Mouse (Mus musculus): Measurements from ENCODE around the gene Abr. TPM values are rescaled to one million over a fixed set of nuclear protein-coding genes. Genes with fewer than 3 reads are reported as not detected.

Abr gene
- polyA plus RNA-seq, 1 experiment = 81.3 TPM

GRCm38 (mm10) chr11:76496086-76496771, 125.9 kb downstream of the Abr start:
- no peak overlapping the region for H3ac ChIP-seq (ENCODE audit: control insufficient read depth, insufficient read length)
- peaks cover 34% of the 10 kb centered on the region for H3K79me2 ChIP-seq (ENCODE audit: control insufficient read depth, insufficient read depth)
- TF ChIP-seq MYOD1 (IDR thresholded peaks at IDR 0.05; ENCODE audit: control insufficient read depth in 1 of 3, insufficient read length in 2 of 3, low read depth in 2 of 3) = peak in 1 of 3 experiments; percentile 26
- no peak for TF ChIP-seq SRF (IDR thresholded peaks at IDR 0.05; ENCODE audit: control insufficient read depth, insufficient read length, low read depth)
- no peaks in the 10 kb centered on the region for H3K27me3 ChIP-seq (ENCODE audit: control insufficient read depth, insufficient read depth, insufficient read length)
- H3K4me3 ChIP-seq = no peak overlapping the region
- H3K4me2 ChIP-seq (ENCODE audit: low read depth) = peak overlapping the region; percentile 94
- no peaks in the 10 kb centered on the region for H3K36me3 ChIP-seq (ENCODE audit: control insufficient read depth, insufficient read depth)

DNA sequence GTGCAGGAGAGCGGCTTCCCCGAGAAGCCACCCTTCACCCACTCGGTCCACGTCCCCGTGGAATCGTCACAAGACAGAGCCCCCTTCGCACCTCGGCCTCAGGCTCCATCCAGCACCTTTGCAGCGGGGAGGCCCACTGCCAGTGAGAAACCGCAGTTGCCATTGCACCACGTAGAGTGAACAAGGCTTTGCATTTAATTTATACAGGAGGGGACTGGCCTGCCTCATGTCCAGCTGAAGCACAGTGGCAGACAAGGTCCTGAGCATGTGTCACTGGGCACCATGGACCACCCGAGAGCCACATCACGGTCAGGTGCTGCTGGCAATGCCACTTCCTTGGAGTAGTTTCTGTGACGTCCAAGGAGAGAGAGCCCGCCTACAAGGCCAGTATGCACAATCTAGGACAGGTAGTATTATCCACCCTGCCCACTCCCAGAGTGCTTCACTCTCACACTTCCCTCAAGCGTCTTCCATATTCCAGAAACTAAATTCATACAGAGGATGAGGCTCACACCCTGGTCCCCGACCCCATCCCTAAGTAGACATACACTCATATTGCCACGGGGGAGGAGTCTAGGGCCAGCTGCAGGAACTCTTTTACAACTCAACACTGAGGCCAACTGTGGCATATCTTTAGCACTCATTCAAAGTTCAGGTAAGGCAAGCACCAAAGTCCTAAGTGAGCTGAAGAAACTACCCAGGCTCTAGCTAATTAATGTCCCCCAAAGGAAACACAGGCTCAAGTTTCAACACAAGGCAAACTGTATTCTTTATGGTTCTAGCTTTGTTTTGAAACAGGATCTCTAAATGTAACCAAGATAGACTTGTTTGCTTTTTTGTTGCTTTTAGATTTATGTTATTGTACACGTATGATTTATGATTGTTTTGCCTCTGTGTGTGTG, 126.7 kb downstream of the Abr start:
- Histone ChIP-seq H3K79me2 (ENCODE audit: control insufficient read depth, insufficient read depth) (peaks cover 43% of the 10 kb centered on the region), H3K36me3 (ENCODE audit: control insufficient read depth, insufficient read depth) (no peaks in the 10 kb centered on the region), H3ac (ENCODE audit: control insufficient read depth, insufficient read length) (peak overlapping the region; percentile 65), H3K4me3 (peak overlapping the region; percentile 48), H3K27me3 (ENCODE audit: control insufficient read depth, insufficient read depth, insufficient read length) (no peaks in the 10 kb centered on the region), H3K4me2 (ENCODE audit: low read depth) (peak overlapping the region; percentile 94)
- TF ChIP-seq CEBPB (IDR thresholded peaks at IDR 0.05; ENCODE audit: insufficient read depth, poor library complexity, severe bottlenecking) (no peak), E2F4 (IDR thresholded peaks at IDR 0.05; ENCODE audit: insufficient read depth) (no peak), TCF3 (IDR thresholded peaks at IDR 0.05; ENCODE audit: insufficient read length, low read depth) (no peak), TCF12 (IDR thresholded peaks at IDR 0.05; ENCODE audit: insufficient read depth, poor library complexity, severe bottlenecking) (no peak), SRF (IDR thresholded peaks at IDR 0.05; ENCODE audit: control insufficient read depth, insufficient read length, low read depth) (no peak), REST (IDR thresholded peaks at IDR 0.05; ENCODE audit: insufficient read depth, insufficient read length) (no peak), MYOG (IDR thresholded peaks at IDR 0.05; ENCODE audit: control insufficient read depth in 1 of 3, insufficient read depth in 1 of 3, insufficient read length in 2 of 3, low read depth in 2 of 3) (no peak), MAX (IDR thresholded peaks at IDR 0.05; ENCODE audit: low read depth) (no peak), USF1 (IDR thresholded peaks at IDR 0.05; ENCODE audit: low read depth) (no peak), MYOD1 (IDR thresholded peaks at IDR 0.05; ENCODE audit: control insufficient read depth in 1 of 3, insufficient read length in 2 of 3, low read depth in 2 of 3) (no peak), POLR2A (IDR thresholded peaks at IDR 0.05; ENCODE audit: insufficient read length, low read depth) (no peak), POLR2AphosphoS2 (IDR thresholded peaks at IDR 0.05; ENCODE audit: insufficient read length, low read depth) (no peak)

DNA sequence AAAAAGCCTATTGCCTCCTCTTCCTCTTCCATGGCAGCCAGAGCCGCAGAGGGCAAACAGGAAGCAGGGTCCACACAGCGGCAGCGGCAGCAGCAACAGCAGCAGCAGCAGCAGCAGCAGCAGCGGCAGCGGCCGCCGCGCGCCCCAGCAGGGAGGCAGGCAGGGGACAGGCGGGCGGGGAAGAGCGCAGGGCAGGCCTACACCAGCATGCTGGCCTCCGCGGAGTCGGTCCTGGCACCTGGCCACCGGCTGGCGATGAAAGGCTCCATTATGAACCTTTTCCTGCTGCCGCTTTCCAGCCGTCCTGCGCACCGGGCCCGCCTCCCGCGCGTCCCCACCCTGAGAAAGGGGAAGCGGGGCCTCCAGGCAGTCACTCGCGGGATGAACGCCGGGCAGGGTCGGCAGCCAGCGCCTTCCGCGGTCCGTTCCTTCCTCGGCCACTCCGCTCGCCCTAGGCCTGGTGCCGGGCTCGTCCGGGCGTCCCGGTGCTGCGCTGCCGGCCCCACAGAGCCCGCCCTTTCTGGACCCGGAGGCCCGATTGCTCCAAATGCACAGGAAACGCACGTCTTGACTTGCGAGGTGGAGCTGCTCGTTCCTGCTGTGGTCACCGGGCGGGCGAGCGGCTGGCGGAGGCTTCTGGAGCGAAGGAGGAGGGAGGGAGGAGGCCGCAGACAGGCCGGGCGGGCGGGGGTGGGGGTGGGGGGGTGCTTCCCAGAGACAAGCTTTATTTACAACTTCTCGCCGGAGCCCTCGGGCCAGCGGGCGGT, 127.6 kb downstream of the Abr start:
- peak overlapping the region; percentile 48 for H3K4me3 ChIP-seq
- H3ac ChIP-seq (ENCODE audit: control insufficient read depth, insufficient read length) = peak overlapping the region; percentile 65
- H3K79me2 ChIP-seq (ENCODE audit: control insufficient read depth, insufficient read depth) = peaks cover 51% of the 10 kb centered on the region
- H3K27me3 ChIP-seq (ENCODE audit: control insufficient read depth, insufficient read depth, insufficient read length) = no peaks in the 10 kb centered on the region
- TF ChIP-seq MYOG (IDR thresholded peaks at IDR 0.05; ENCODE audit: control insufficient read depth in 1 of 3, insufficient read depth in 1 of 3, insufficient read length in 2 of 3, low read depth in 2 of 3) (peak in 1 of 3 experiments; percentile 3), MYOD1 (IDR thresholded peaks at IDR 0.05; ENCODE audit: control insufficient read depth in 1 of 3, insufficient read length in 2 of 3, low read depth in 2 of 3) (peak in 1 of 3 experiments; percentile 54), REST (IDR thresholded peaks at IDR 0.05; ENCODE audit: insufficient read depth, insufficient read length) (no peak), CEBPB (IDR thresholded peaks at IDR 0.05; ENCODE audit: insufficient read depth, poor library complexity, severe bottlenecking) (no peak), POLR2A (IDR thresholded peaks at IDR 0.05; ENCODE audit: insufficient read length, low read depth) (peak; percentile 62), USF1 (IDR thresholded peaks at IDR 0.05; ENCODE audit: low read depth) (no peak), POLR2AphosphoS2 (IDR thresholded peaks at IDR 0.05; ENCODE audit: insufficient read length, low read depth) (peak; percentile 44), TCF12 (IDR thresholded peaks at IDR 0.05; ENCODE audit: insufficient read depth, poor library complexity, severe bottlenecking) (no peak)
- H3K36me3 ChIP-seq (ENCODE audit: control insufficient read depth, insufficient read depth) = no peaks in the 10 kb centered on the region
- H3K4me2 ChIP-seq (ENCODE audit: low read depth) = peak overlapping the region; percentile 94

GRCm38 (mm10) chr11:76493811-76494274, 128.3 kb downstream of the Abr start:
- H3K27me3 ChIP-seq (ENCODE audit: control insufficient read depth, insufficient read depth, insufficient read length) = no peaks in the 10 kb centered on the region
- H3K4me2 ChIP-seq (ENCODE audit: low read depth) = peak overlapping the region; percentile 91
- H3K79me2 ChIP-seq (ENCODE audit: control insufficient read depth, insufficient read depth) = peaks cover 58% of the 10 kb centered on the region
- peak overlapping the region; percentile 48 for H3K4me3 ChIP-seq
- peak overlapping the region; percentile 65 for H3ac ChIP-seq (ENCODE audit: control insufficient read depth, insufficient read length)
- TF ChIP-seq USF1 (IDR thresholded peaks at IDR 0.05; ENCODE audit: low read depth) (no peak), POLR2A (IDR thresholded peaks at IDR 0.05; ENCODE audit: insufficient read length, low read depth) (peak; percentile 76), MYOD1 (IDR thresholded peaks at IDR 0.05; ENCODE audit: control insufficient read depth in 1 of 3, insufficient read length in 2 of 3, low read depth in 2 of 3) (peak; percentile 98 to 100 (median 99)), TCF12 (IDR thresholded peaks at IDR 0.05; ENCODE audit: insufficient read depth, poor library complexity, severe bottlenecking) (peak; percentile 94), REST (IDR thresholded peaks at IDR 0.05; ENCODE audit: insufficient read depth, insufficient read length) (no peak), MYOG (IDR thresholded peaks at IDR 0.05; ENCODE audit: control insufficient read depth in 1 of 3, insufficient read depth in 1 of 3, insufficient read length in 2 of 3, low read depth in 2 of 3) (peak; percentile 99 to 100 (median 100)), SRF (IDR thresholded peaks at IDR 0.05; ENCODE audit: control insufficient read depth, insufficient read length, low read depth) (peak; percentile 37), CEBPB (IDR thresholded peaks at IDR 0.05; ENCODE audit: insufficient read depth, poor library complexity, severe bottlenecking) (no peak), TCF3 (IDR thresholded peaks at IDR 0.05; ENCODE audit: insufficient read length, low read depth) (peak; percentile 94), POLR2AphosphoS2 (IDR thresholded peaks at IDR 0.05; ENCODE audit: insufficient read length, low read depth) (peak; percentile 85)
- no peaks in the 10 kb centered on the region for H3K36me3 ChIP-seq (ENCODE audit: control insufficient read depth, insufficient read depth)
